Mouse (Mus musculus) layer of hippocampus, adult 2 months (tissue): Measurements from ENCODE around the gene Notch2. TPM values are rescaled to one million over a fixed set of nuclear protein-coding genes. Genes with fewer than 3 reads are reported as not detected.

Experiments used
- DNase-seq, 2 experiments: peaks; one replicate each; pipeline ENCODE4 v3.0.0; 2022; ENCODE audit warnings: low spot score in 2 of 2
- H3K27ac ChIP-seq: fragments of 200-600 bp; 2 replicates; pipeline ENCODE4 v1.8.1; 2022
- H3K4me3 ChIP-seq: fragments of 200-600 bp; 2 replicates; pipeline ENCODE4 v1.8.1; 2022; ENCODE audit warnings: mild to moderate bottlenecking
- CTCF ChIP-seq: fragments of 200-600 bp; conservative IDR thresholded peaks from 2 replicates; pipeline ENCODE4 v1.8.1; 2022; ENCODE audit warnings: antibody characterized with exemption, mild to moderate bottlenecking, moderate library complexity
- total RNA-seq, 2 experiments: library from RNA; stranded (reverse); gene quantifications; 2 replicates each; pipeline ENCODE4 v1.2.3; 2021

Gene Notch2
- total RNA-seq, 2 experiments from 2014 or later: 22.2 to 25.5 TPM

GRCm38 (mm10) chr3:98063833-98064232, 50.5 kb downstream of the Notch2 start:
- Histone ChIP-seq H3K27ac (peak overlapping the region; percentile 85), H3K4me3 (peak overlapping the region; percentile 10; the same call in 1 of the 2 replicates)
- no peak for TF ChIP-seq CTCF
- DNase-seq: no peak

- H3K27ac ChIP-seq: peak overlapping the region; percentile 85
- TF ChIP-seq CTCF: no peak
- no peak for DNase-seq
- H3K4me3 ChIP-seq: no peak overlapping the region
Observed at GRCm38 (mm10) chr3:98065004-98065403, 51.7 kb downstream of the Notch2 start.

GRCm38 (mm10) chr3:98066434-98066833, 53.1 kb downstream of the Notch2 start:
- no peak for DNase-seq
- Histone ChIP-seq H3K4me3 (no peak overlapping the region), H3K27ac (0 out of 2 replicates have a peak overlapping the region, but pooled peaks have one; percentile 8)
- TF ChIP-seq CTCF: no peak

DNA sequence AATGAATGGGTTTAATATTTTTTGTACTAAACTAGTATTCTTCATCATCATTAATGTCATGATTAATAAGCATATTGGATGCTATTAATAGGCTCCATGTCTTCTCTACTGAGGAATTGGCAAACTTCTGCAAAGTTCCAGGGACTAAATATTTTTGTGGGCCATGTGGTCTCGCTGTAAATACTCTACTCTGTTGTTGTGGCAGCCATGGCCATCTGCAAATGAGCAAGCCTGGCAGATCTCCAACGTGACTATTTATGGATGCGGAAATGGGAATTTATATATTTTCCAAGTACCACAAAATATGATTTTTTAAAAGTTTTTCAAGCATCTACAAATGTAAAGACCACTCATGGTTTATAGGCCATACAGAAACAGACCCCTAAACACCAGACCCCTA, 54.1 kb downstream of the Notch2 start:
- no peak for TF ChIP-seq CTCF
- H3K27ac ChIP-seq: peak overlapping the region; percentile 78
- no peak overlapping the region for H3K4me3 ChIP-seq
- peak; percentile 53 to 65 for DNase-seq

GRCm38 (mm10) chr3:98067852-98068491, 54.6 kb downstream of the Notch2 start:
- Histone ChIP-seq H3K27ac (peak overlapping the region; percentile 78), H3K4me3 (no peak overlapping the region)
- no peak for DNase-seq
- TF ChIP-seq CTCF: no peak

DNA sequence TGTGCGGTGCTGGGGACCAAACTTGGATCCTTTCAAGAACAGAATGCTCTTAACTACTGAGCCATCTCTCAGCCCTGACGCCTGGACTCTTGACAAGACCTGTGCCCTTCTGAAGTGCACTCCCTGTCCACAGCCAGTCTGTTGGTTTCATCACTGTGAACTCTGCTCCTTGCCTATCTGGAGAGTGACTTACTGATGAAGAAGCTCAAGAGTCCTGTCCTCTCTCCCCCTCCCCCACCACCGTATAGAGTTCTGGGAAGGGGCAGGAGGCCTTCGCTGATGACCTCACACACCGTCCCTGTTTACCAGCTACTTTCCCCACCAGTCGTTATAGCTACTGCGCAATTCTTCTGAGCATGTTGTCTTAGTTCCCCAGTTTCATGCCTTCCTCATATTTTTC, 55.8 kb downstream of the Notch2 start:
- Histone ChIP-seq H3K27ac (0 out of 2 replicates have a peak overlapping the region, but pooled peaks have one; percentile 5), H3K4me3 (no peak overlapping the region)
- DNase-seq: no peak
- no peak for TF ChIP-seq CTCF

DNA sequence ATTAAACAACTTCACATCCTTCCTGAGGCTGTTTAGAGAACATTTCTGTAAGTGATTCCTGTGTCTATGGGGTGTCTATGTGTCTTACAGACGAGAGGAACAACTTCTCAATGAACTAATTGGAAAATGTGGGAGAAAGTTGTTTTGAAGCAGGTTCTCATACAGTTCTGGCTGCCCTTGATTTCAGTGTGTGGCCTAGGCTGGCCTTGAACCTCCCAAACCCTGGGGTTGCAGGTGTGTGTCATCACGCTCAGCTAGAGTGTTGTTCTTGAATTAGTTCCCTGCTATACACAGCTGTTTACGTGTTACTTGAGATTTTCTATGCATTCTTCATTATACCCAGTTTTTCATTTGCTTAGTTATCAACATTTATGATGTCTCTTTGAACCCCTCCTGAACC, 56.5 kb downstream of the Notch2 start:
- no peak for TF ChIP-seq CTCF
- Histone ChIP-seq H3K4me3 (no peak overlapping the region), H3K27ac (0 out of 2 replicates have a peak overlapping the region, but pooled peaks have one; percentile 10)
- no peak for DNase-seq

DNA sequence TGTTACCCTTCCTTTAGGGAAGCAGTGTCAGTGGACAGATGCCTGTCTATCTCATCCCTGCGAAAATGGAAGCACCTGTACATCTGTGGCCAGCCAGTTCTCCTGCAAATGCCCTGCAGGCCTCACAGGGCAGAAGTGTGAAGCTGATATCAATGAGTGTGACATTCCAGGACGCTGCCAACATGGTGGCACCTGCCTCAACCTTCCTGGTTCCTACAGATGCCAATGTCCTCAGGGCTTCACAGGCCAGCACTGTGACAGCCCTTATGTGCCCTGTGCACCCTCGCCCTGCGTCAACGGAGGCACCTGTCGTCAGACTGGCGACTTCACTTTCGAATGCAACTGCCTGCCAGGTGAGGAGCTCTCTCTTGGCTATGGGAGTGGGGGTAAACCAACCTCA, 59.2 kb downstream of the Notch2 start:
- H3K4me3 ChIP-seq: no peak overlapping the region
- no peak overlapping the region for H3K27ac ChIP-seq
- DNase-seq: no peak
- no peak for TF ChIP-seq CTCF

DNA sequence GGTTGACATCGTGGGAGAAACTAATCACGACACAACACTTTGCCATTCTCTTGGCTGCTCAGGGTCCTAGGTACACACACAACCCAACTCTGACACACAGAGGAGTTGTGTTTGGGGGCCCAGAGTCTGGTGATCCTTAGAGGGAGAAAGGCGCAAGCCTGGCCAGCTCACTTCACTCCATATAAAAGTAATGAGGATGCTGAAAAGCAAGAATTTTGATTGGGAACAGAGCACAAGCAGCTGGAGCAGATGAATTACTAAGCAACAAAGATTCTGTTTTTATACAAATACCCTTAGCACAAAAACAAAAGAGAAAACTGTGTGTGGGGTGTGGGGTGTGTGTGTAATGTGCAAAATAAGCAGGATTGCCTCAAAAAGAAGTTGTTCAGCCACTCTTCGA, 60.2 kb downstream of the Notch2 start:
- peak overlapping the region; percentile 28 for H3K27ac ChIP-seq
- no peak for DNase-seq
- H3K4me3 ChIP-seq: no peak overlapping the region
- no peak for TF ChIP-seq CTCF

DNA sequence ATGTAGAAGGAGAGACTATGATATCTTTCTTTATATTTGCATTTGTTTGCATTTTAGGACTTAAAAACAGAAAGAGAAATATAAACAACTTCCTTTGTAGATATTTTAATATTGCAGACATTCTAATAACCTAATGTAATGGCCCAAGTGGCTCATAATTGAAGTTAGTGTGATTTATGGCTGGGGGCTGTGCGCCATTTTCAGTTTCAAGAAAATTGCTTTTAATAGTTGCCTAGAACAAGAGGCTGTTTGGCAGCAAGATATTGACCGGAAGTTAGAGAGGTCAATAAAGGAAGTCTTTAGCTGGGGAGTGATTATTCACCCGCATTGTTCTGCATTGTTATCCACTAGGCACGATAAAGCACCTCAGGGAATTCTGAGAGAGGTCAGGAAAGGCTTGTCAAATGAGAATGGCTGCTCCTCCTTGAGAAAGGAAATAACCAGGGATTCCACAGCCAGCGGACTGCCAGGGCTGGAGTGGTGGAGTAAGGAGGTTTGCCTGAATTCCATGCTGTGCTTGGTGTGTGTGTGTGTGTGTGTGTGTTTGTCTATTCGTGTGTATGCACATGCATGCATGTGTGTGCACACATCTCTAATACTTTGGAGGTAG, 61.4 kb downstream of the Notch2 start:
- Histone ChIP-seq H3K4me3 (no peak overlapping the region), H3K27ac (no peak overlapping the region)
- TF ChIP-seq CTCF: no peak
- DNase-seq: no peak

DNA sequence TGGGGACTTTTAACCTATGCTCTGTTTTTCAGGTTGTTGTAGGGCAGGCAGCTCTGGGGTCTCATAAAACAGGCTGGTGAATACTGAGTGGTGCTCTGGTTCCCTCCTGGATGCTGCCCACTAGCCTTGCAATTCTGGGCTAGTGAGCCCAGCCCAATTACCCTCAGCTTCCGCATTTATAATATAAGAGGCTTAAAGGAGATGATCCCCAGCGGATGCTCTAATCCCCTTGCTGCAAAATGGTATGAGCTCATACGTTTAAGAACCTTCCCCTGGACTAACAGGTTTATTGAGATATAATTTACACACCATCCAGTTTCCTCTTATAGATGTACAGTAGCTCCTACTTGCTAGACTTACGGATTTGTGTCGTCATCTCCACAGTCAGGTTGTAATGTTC, 64.5 kb downstream of the Notch2 start:
- no peak for TF ChIP-seq CTCF

GRCm38 (mm10) chr3:98078816-98079215, 65.5 kb downstream of the Notch2 start:
- DNase-seq: no peak
- no peak for TF ChIP-seq CTCF
- Histone ChIP-seq H3K27ac (no peak overlapping the region), H3K4me3 (no peak overlapping the region)

More for the DNA sequence above, 64.5 kb downstream of the Notch2 start:
- no peak overlapping the region for H3K4me3 ChIP-seq
- no peak for DNase-seq
- H3K27ac ChIP-seq: no peak overlapping the region

DNA sequence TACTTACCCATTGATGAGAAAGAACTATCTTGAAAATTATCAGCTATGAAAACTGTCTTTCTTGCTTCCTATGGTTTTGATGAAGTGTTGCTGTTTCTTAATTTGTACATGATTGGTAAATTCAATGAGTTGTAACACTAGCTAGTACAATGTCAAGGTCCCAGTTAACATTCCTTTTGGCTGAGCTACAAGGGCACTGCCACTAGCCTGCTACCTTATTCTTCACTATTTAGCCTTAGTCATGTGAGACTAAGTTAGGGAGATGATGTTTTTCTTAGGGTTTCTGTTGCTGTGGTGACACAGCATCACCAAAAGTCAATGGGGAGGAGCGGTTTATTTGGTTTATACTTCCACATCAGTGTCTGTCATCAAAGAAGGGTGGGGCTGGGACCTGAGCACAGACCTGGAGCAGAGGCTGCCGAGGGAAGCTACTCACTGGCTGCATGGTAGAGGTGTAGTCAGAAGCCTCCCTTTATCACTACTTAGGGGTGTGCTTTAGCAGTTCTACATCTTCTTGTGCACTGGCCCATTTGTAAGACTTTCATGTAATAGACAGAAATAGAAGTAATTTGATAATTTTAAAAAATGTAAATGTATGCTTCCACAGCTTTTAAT, 66.4 kb downstream of the Notch2 start:
- TF ChIP-seq CTCF: no peak
- Histone ChIP-seq H3K27ac (no peak overlapping the region), H3K4me3 (no peak overlapping the region)
- no peak for DNase-seq

GRCm38 (mm10) chr3:98080630-98081029, 67.3 kb downstream of the Notch2 start:
- no peak for TF ChIP-seq CTCF
- no peak for DNase-seq
- no peak overlapping the region for H3K27ac ChIP-seq

More at GRCm38 (mm10) chr3:98080630-98081029, 67.3 kb downstream of the Notch2 start:
- no peak overlapping the region for H3K4me3 ChIP-seq
